Mouse (Mus musculus) kidney, embryonic 16.5 days (tissue): ENCODE data around the gene Nos1ap. TPM values are rescaled to one million over a fixed set of nuclear protein-coding genes. Genes with fewer than 3 reads are reported as not detected.
A peak's percentile ranks its signal among the peaks of the same experiment; 100 is the strongest.

Source experiments
- ATAC-seq: fragments of 200-750 bp; cut with Nextera tagmentation; 2 replicates; pipeline ENCODE4 v1.8.0; 2017; ENCODE audit warnings: moderate TSS enrichment; ENCODE audit not compliant: low FRiP score, low TSS enrichment
- H3K27ac ChIP-seq: fragments of 300-500 bp; sonication (generic); 2 replicates; pipeline ENCODE4 v1.5.1; 2014; ENCODE audit warnings: low read length
- H3K27me3 ChIP-seq: fragments of 300-500 bp; sonication (generic); 2 replicates; pipeline ENCODE4 v1.6.1; 2014; ENCODE audit warnings: low read length, control low read depth, mixed read lengths; ENCODE audit not compliant: insufficient read depth
- H3K36me3 ChIP-seq: fragments of 300-500 bp; sonication (generic); 2 replicates; pipeline ENCODE4 v1.6.1; 2014; ENCODE audit warnings: low read length, control low read depth, mixed read lengths; ENCODE audit not compliant: insufficient read depth
- H3K4me1 ChIP-seq: fragments of 300-500 bp; sonication (generic); 2 replicates; pipeline ENCODE4 v1.6.1; 2014; ENCODE audit warnings: low read length, control low read depth, mixed read lengths; ENCODE audit not compliant: insufficient read depth
- H3K4me2 ChIP-seq: fragments of 300-500 bp; sonication (generic); replicated peaks from 2 replicates; pipeline ENCODE4 v1.6.1; 2014; ENCODE audit warnings: low read depth, low read length
- H3K4me3 ChIP-seq: fragments of 300-500 bp; sonication (generic); 2 replicates; pipeline ENCODE4 v1.5.1; 2014; ENCODE audit warnings: mild to moderate bottlenecking, low read length
- H3K9ac ChIP-seq: fragments of 300-500 bp; sonication (generic); replicated peaks from 2 replicates; pipeline ENCODE4 v1.6.1; 2014; ENCODE audit warnings: low read length
- H3K9me3 ChIP-seq: fragments of 300-500 bp; sonication (generic); 2 replicates; pipeline ENCODE4 v1.6.1; 2016; ENCODE audit warnings: low read length, control low read depth
- WGBS: fragments of 180-500 bp; shearing (Covaris S2); extraction: QIAGEN DNeasy Blood & Tissue Kit; methylation state at CpG from one replicate; pipeline ENCODE4 v1.1.7; 2014; 5-methylcytosine and 5-hydroxymethylcytosine counted together
- polyA plus RNA-seq: library from polyadenylated mRNA; unstranded; fragments of >200 nt; fragmentation: Nextera tagmentation; extraction: Ambion mirVana; gene quantifications from 2 replicates; pipeline ENCODE4 v1.2.1, GENCODE M21; 2015

Nos1ap gene
- polyA plus RNA-seq, 1 experiment from 2014 or later = 18.0 TPM

DNA sequence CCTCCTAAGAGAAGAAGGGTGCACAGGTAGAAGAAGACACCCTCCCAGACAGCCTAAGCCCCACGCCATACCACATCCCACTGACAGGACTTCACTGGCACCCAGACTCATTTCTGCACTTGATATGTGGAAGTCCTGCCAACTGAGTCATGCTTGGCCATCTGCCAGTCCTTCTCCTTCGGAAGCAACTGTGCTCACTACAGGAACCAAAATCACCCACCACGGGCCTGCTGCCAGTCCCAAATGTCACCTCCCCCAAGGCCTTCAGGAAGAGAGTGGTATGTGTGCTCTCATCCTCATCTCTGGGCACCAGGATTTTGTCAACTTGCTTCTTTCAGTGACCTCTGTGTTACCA lies 34.7 kb downstream of the Nos1ap start:
- Histone ChIP-seq H3K9me3 (0 out of 2 replicates have a peak, but pooled peaks cover 6% of the 10 kb centered on the region), H3K4me2 (no peak overlapping the region), H3K36me3 (no peaks in the 10 kb centered on the region), H3K9ac (no peak overlapping the region), H3K27ac (no peak overlapping the region), H3K4me3 (no peak overlapping the region), H3K27me3 (no peaks in the 10 kb centered on the region), H3K4me1 (no peaks in the 10 kb centered on the region)
- ATAC-seq = no peak
- 68% methylated on average over 3 of the region's 3 CpGs for WGBS

DNA sequence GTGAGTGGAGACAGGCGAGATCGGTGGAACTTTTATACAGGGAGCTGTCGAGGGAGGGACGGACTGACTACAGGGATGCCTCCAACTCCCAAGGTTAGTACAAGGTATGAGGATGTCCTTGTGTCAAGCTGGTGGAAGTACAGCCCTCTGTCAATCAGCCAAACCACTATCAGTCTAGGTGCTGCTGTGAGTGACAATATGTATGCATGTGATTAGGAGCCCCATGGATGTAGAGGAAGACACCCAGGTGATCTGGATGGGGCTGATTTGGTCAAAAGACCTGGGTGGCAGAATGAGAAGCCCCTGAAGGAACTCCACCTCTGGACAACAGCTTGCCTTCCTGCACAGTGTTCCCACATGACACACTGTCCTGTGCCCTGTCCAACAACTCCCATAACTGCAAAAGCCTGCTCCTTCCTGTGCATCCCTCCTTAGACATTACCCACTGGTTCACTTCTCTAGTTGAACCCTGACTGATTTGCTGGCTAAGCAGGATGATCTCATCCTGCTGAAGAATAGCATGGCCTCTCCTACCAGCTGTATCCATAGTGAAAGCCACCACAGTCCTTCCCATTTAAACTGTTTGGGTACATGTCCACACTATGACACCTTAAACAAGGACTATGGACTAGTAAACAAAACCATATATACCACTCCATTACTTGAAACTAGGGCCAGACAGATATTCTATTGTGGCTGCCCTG lies 35.3 kb downstream of the Nos1ap start:
- Histone ChIP-seq H3K27ac (no peak overlapping the region), H3K9me3 (0 out of 2 replicates have a peak, but pooled peaks cover 7% of the 10 kb centered on the region), H3K4me2 (no peak overlapping the region), H3K27me3 (no peaks in the 10 kb centered on the region), H3K4me3 (no peak overlapping the region), H3K36me3 (no peaks in the 10 kb centered on the region), H3K4me1 (no peaks in the 10 kb centered on the region), H3K9ac (no peak overlapping the region)
- WGBS = 90% methylated on average over 4 of the region's 4 CpGs
- ATAC-seq = no peak

DNA sequence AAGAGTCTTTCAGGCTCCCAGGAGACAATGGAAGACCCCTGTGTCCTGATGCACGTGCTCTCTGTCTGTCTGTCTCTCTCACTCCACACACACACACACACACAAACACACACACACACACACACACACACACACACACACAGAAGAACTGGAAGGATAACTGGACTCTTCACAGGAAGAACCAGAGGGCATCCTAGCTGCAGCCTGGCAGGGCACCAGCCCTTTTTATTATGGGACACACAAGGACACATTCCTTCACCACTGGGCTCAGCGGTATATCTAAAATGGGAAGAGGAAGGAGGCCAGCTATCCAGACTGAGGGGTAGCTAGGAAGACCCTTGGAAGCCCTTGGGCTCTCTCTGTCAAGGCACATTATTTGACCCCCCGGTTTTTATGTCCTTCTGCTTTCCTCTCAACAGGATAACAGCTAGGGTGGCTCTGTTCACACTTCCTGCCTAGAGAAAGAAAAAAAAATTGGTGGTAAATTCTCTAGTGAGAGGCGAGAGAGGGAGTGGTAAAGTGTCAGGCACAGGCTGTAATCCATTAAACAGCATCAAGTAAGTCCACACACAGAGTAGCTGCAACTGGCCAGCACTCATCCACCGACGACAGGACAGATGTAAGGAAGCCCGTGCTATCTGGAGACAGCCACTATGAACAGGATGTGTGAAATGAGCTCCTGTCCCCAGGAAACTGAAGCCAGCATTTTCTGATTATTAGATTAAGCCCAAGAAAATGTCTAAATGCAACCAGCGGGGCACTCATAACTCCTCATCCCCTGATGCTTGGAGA lies 38.8 kb downstream of the Nos1ap start:
- Histone ChIP-seq H3K27ac (peak overlapping the region; percentile 64), H3K4me2 (no peak overlapping the region), H3K9me3 (0 out of 2 replicates have a peak, but pooled peaks cover 7% of the 10 kb centered on the region), H3K9ac (no peak overlapping the region), H3K36me3 (no peaks in the 10 kb centered on the region), H3K4me3 (no peak overlapping the region), H3K27me3 (no peaks in the 10 kb centered on the region), H3K4me1 (no peaks in the 10 kb centered on the region)
- peak; percentile 57; the same call in 1 of the 2 replicates for ATAC-seq
- 24% methylated on average over 8 of the region's 8 CpGs for WGBS

DNA sequence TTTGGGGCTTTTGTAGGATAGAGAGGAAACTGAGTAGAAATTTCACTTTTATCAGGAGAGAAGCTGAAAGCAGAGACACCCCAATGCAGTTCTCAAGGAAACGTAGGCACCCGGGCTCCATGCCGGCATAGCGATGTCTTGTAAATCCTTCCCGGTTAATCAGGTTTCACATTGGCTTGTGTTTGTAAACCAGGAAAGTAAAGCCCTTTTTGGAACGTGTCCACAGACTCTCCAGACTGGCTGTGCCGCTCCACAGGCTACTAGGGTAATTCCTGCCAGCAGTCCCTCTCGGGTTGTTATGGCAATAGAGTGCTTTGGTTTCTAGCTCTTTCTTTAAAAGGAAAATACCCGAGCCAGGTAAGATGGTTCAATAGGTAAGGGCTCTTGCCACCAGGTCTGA lies 40.6 kb downstream of the Nos1ap start:
- WGBS = 69% methylated on average over 9 of the region's 9 CpGs
- H3K4me3 ChIP-seq = no peak overlapping the region
- no peak overlapping the region for H3K9ac ChIP-seq
- no peaks in the 10 kb centered on the region for H3K36me3 ChIP-seq
- 0 out of 2 replicates have a peak, but pooled peaks cover 7% of the 10 kb centered on the region for H3K9me3 ChIP-seq
- no peak overlapping the region for H3K27ac ChIP-seq
- no peak overlapping the region for H3K4me2 ChIP-seq
- H3K27me3 ChIP-seq = no peaks in the 10 kb centered on the region
- ATAC-seq = no peak
- H3K4me1 ChIP-seq = no peaks in the 10 kb centered on the region

DNA sequence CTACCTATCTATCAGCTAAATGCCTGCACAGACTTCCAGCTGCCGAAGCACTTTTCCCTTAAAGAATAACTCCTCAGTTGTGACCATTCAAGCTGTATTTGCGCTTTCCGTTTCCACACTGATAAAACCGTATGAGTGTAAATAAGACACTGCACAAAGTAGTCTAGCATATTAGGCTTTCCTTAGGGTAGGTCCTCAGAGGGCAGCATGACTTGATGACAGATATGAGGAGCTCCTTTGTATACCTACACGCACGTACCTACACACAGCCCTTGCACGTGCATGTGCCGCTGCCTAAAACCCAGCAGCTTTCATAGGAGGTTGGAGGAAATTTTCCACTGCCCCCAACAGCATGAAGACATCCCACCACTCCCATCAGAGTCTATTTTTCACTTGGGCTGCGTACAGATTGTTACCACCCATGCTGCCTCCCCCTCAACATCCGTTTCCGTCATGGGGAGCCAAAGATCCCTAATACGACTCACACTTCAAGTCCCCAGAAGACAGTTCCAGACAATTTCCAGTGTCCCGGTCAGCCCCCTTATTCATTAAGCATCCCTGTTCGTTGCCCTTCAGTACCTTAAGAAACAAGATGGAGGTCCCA lies 41.4 kb downstream of the Nos1ap start:
- 94% methylated on average over 14 of the region's 14 CpGs for WGBS
- Histone ChIP-seq H3K9ac (no peak overlapping the region), H3K36me3 (no peaks in the 10 kb centered on the region), H3K4me1 (no peaks in the 10 kb centered on the region), H3K9me3 (0 out of 2 replicates have a peak, but pooled peaks cover 7% of the 10 kb centered on the region), H3K27me3 (no peaks in the 10 kb centered on the region), H3K4me3 (no peak overlapping the region), H3K4me2 (no peak overlapping the region), H3K27ac (no peak overlapping the region)
- ATAC-seq = no peak

DNA sequence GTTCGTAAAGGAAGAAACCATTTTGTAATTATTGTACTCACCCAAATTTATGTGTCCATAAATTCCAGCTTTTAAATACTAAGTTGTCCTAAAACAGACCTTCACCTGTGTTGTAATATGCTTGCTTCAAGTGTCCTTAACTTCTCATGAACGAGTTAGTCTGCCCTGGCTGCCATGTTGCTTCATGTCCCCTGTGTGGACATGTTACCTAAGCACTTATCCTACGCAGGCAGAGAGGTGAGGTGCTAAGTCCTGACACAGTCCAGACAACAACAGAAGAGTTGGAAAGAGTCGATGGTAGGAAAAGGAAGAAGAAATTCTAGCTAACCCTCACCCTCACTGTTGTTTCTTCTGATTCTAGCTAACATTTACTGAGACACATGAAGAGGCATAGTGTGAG lies 43.4 kb downstream of the Nos1ap start:
- Histone ChIP-seq H3K27me3 (no peaks in the 10 kb centered on the region), H3K9ac (no peak overlapping the region), H3K4me1 (no peaks in the 10 kb centered on the region), H3K4me2 (no peak overlapping the region), H3K9me3 (0 out of 2 replicates have a peak, but pooled peaks cover 3% of the 10 kb centered on the region), H3K4me3 (no peak overlapping the region), H3K36me3 (no peaks in the 10 kb centered on the region), H3K27ac (no peak overlapping the region)
- WGBS = 84% methylated on average over 4 of the region's 4 CpGs
- no peak for ATAC-seq

DNA sequence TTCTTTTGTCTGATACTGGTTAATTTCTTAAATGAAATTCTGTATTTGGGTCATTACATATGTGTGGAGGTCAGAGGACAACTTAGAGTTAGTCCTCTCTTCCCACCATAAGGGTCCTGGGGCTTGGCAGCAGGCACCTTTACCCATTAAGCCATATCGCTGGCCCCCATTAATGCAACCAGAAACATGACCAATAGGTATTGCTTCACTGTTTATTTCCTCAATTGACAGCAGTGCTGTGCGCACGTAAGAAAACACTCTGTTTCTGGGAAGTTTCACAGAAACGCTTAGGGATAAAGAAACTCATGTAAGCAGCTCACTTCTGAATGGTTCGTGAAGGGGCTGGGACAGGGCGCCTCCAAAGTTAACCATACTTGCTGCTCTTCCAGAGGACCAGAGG lies 44.4 kb downstream of the Nos1ap start:
- H3K36me3 ChIP-seq = no peaks in the 10 kb centered on the region
- H3K27me3 ChIP-seq = no peaks in the 10 kb centered on the region
- peaks cover 6% of the 10 kb centered on the region; the same call in 1 of the 2 replicates for H3K9me3 ChIP-seq
- no peak for ATAC-seq
- H3K9ac ChIP-seq = no peak overlapping the region
- H3K4me1 ChIP-seq = no peaks in the 10 kb centered on the region
- no peak overlapping the region for H3K4me3 ChIP-seq
- H3K4me2 ChIP-seq = no peak overlapping the region
- no peak overlapping the region for H3K27ac ChIP-seq
- WGBS = 90% methylated on average over 6 of the region's 6 CpGs

DNA sequence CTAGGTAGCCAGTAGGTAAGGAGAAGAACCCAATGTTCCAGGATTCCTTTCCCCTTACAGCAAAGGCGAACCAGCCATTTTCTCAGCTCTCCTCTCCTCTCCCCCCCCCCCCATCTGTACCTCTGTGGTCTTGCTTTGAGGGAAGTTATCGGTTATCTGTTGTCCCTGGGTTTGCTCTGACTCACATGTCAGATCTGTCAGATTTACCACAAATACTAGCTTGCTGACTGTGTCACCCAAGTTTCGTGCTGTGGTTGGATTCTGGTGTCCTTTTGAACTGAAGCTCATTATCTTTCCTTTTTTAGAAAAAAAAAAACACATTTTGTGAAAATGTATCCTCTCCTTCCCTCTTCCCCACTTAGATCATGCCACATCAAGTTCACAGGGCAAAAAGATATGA lies 50.2 kb downstream of the Nos1ap start:
- H3K9ac ChIP-seq = no peak overlapping the region
- H3K27ac ChIP-seq = no peak overlapping the region
- no peak for ATAC-seq
- no peaks in the 10 kb centered on the region for H3K27me3 ChIP-seq
- H3K4me3 ChIP-seq = no peak overlapping the region
- 88% methylated on average over 3 of the region's 3 CpGs for WGBS
- peaks cover 3% of the 10 kb centered on the region; the same call in 1 of the 2 replicates for H3K9me3 ChIP-seq
- H3K36me3 ChIP-seq = no peaks in the 10 kb centered on the region
- H3K4me1 ChIP-seq = peaks cover 4% of the 10 kb centered on the region; the same call in 1 of the 2 replicates
- H3K4me2 ChIP-seq = no peak overlapping the region

DNA sequence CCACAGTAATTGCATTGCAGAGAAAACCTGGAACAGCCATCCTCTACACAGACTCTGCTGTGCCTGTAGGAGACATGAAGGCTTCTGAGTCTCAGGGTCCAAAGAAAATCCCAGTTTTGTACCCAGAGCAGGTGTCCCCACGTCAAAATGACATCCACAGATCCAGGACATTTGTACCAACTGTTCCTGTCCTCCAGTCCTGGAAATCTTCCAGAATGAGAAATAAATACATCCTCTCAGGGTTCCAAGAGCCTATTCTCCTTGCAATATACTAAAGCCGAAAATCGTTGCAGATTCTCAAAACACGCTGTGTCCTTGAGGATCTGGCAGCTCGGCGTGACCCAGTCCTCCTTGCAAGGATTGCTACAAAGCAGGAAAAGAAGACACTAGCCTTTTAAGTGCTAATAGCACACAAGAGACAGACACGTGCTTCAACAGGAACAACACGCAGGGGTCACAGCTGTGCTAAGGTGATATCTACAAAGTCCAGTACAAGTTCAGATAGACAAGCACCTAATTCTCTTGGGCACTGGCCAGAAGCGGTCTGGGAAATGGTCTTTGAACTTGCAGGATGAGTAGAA lies 51.1 kb downstream of the Nos1ap start:
- Histone ChIP-seq H3K4me3 (no peak overlapping the region), H3K27ac (no peak overlapping the region), H3K9me3 (peaks cover 3% of the 10 kb centered on the region; the same call in 1 of the 2 replicates), H3K4me2 (no peak overlapping the region), H3K27me3 (no peaks in the 10 kb centered on the region), H3K9ac (no peak overlapping the region), H3K36me3 (no peaks in the 10 kb centered on the region), H3K4me1 (peaks cover 4% of the 10 kb centered on the region; the same call in 1 of the 2 replicates)
- no peak for ATAC-seq
- 81% methylated on average over 9 of the region's 9 CpGs for WGBS
